Mouse (Mus musculus) CH12F3 (cell line): ENCODE data around the gene E330017A01Rik.

ENCODE experiments used
- in situ Hi-C: fragments of 300-500 bp; cut with MboI; formaldehyde crosslinking; loops from 2 replicates; pipeline ENCODE4 v1.14.3; 2020; ENCODE audit warnings: low sequenced_read_pairs

Gene E330017A01Rik

GRCm38 (mm10) chr16:58638689-58639175, at the start of gene E330017A01Rik:
TSS of gene E330017A01Rik (minus strand) at chr16:58638739.
- in situ Hi-C loops: no loop called here

GRCm38 (mm10) chr16:58685548-58686537, 47.3 kb upstream of the E330017A01Rik start:
- in situ Hi-C loops: no loop called here

- in situ Hi-C loops: no loop called here
Observed at GRCm38 (mm10) chr16:58684537-58684936, 46.0 kb upstream of the E330017A01Rik start.

- in situ Hi-C loops: no loop called here
Observed at GRCm38 (mm10) chr16:58683911-58684310, 45.4 kb upstream of the E330017A01Rik start.

GRCm38 (mm10) chr16:58682870-58683269, 44.3 kb upstream of the E330017A01Rik start:
- in situ Hi-C loops: no loop called here

- in situ Hi-C loops: no loop called here
Observed at GRCm38 (mm10) chr16:58682046-58682445, 43.5 kb upstream of the E330017A01Rik start.

GRCm38 (mm10) chr16:58678660-58679059, 40.1 kb upstream of the E330017A01Rik start:
- in situ Hi-C loops: no loop called here

- in situ Hi-C loops: no loop called here
Observed at GRCm38 (mm10) chr16:58677491-58677890, 39.0 kb upstream of the E330017A01Rik start.

GRCm38 (mm10) chr16:58676633-58677032, 38.1 kb upstream of the E330017A01Rik start:
- in situ Hi-C loops: no loop called here

- in situ Hi-C loops: no loop called here
Observed at GRCm38 (mm10) chr16:58676156-58676555, 37.6 kb upstream of the E330017A01Rik start.

- in situ Hi-C loops: no loop called here
Observed at GRCm38 (mm10) chr16:58675256-58675655, 36.7 kb upstream of the E330017A01Rik start.

GRCm38 (mm10) chr16:58673811-58674410, 35.4 kb upstream of the E330017A01Rik start:
- in situ Hi-C loops: loop anchor here (25.0 kb wide), 1 partner anchor 387 kb away; no protein-coding TSS in a partner anchor

GRCm38 (mm10) chr16:58672396-58672795, 33.9 kb upstream of the E330017A01Rik start:
- in situ Hi-C loops: loop anchor here (25.0 kb wide), 1 partner anchor 385 kb away; no protein-coding TSS in a partner anchor

GRCm38 (mm10) chr16:58671212-58671985, 32.9 kb upstream of the E330017A01Rik start:
- in situ Hi-C loops: loop anchor here (25.0 kb wide), 1 partner anchor 384 kb away; no protein-coding TSS in a partner anchor

GRCm38 (mm10) chr16:58670643-58671042, 32.1 kb upstream of the E330017A01Rik start:
- in situ Hi-C loops: loop anchor here (25.0 kb wide), 1 partner anchor 383 kb away; no protein-coding TSS in a partner anchor

- in situ Hi-C loops: loop anchor here (10.0 to 25.0 kb wide), 2 partner anchors 215 to 383 kb away; no protein-coding TSS in a partner anchor
Observed at GRCm38 (mm10) chr16:58669917-58670630, 31.5 kb upstream of the E330017A01Rik start, which contains the start of gene Cpox. TSS of gene Cpox (plus strand) at chr16:58670292.

GRCm38 (mm10) chr16:58669264-58669663, 30.7 kb upstream of the E330017A01Rik start:
- in situ Hi-C loops: loop anchor here (10.0 to 25.0 kb wide), 2 partner anchors 214 to 382 kb away; no protein-coding TSS in a partner anchor

GRCm38 (mm10) chr16:58668586-58668985, 30.0 kb upstream of the E330017A01Rik start:
- in situ Hi-C loops: loop anchor here (10.0 to 25.0 kb wide), 2 partner anchors 214 to 381 kb away; no protein-coding TSS in a partner anchor

- in situ Hi-C loops: loop anchor here (10.0 to 25.0 kb wide), 2 partner anchors 212 to 379 kb away; no protein-coding TSS in a partner anchor
Observed at GRCm38 (mm10) chr16:58666681-58667080, 28.1 kb upstream of the E330017A01Rik start.
